Mouse (Mus musculus) MEL (cell line): ENCODE results near the gene Sema6b. TPM values are rescaled to one million over a fixed set of nuclear protein-coding genes. Genes with fewer than 3 reads are reported as not detected.

Experiments used
- DNase-seq: peaks from one replicate; pipeline ENCODE4 v3.0.0; 2011; ENCODE audit warnings: low read depth, low spot score
- H3K27ac ChIP-seq: 2 replicates; pipeline ENCODE4 v1.5.1; 2012; ENCODE audit warnings: low read depth, mild to moderate bottlenecking, control low read depth, low read length, moderate library complexity; ENCODE audit not compliant: control insufficient read depth
- H3K27me3 ChIP-seq, 2 experiments: fragments of 150-350 bp in 1 of 2; sonication (generic) in 1 of 2; 2 replicates each; pipeline ENCODE4 v1.6.1; 2012; ENCODE audit warnings: low read length in 2 of 2, mild to moderate bottlenecking in 2 of 2, improper control_type of control experiment in 1 of 2, moderate library complexity in 1 of 2; ENCODE audit not compliant: insufficient read depth in 2 of 2, control insufficient read depth in 1 of 2
- H3K36me3 ChIP-seq, 2 experiments: 2 replicates each; pipeline ENCODE4 v1.6.1; 2012 to 2014; ENCODE audit warnings: low read length in 2 of 2, improper control_type of control experiment in 1 of 2, inconsistent platforms in 1 of 2, mild to moderate bottlenecking in 1 of 2; ENCODE audit not compliant: insufficient read depth in 2 of 2, control insufficient read depth in 1 of 2
- H3K4me1 ChIP-seq, 2 experiments: fragments of 150-350 bp in 1 of 2; sonication (generic) in 1 of 2; 2 replicates each; pipeline ENCODE4 v1.6.1; 2012; ENCODE audit warnings: low read length in 2 of 2, improper control_type of control experiment in 1 of 2, mild to moderate bottlenecking in 1 of 2; ENCODE audit not compliant: insufficient read depth in 2 of 2, control insufficient read depth in 1 of 2
- H3K4me3 ChIP-seq, 2 experiments: fragments of 150-350 bp in 1 of 2; sonication (generic) in 1 of 2; 2 replicates each; pipeline ENCODE4 v1.5.1; 2012; ENCODE audit warnings: low read depth in 2 of 2, low read length in 2 of 2, mild to moderate bottlenecking in 2 of 2, moderate library complexity in 2 of 2, control low read depth in 1 of 2, improper control_type of control experiment in 1 of 2; ENCODE audit not compliant: control insufficient read depth in 1 of 2, insufficient read depth in 1 of 2
- H3K79me2 ChIP-seq: 2 replicates; pipeline ENCODE4 v1.6.1; 2012; ENCODE audit warnings: mild to moderate bottlenecking, low read length, moderate library complexity; ENCODE audit not compliant: control insufficient read depth, poor library complexity, insufficient read depth
- H3K9ac ChIP-seq: 2 replicates; pipeline ENCODE4 v1.6.1; 2012; ENCODE audit warnings: low read depth, mild to moderate bottlenecking, control low read depth, low read length, moderate library complexity; ENCODE audit not compliant: control insufficient read depth, poor library complexity, severe bottlenecking
- H3K9me3 ChIP-seq: fragments of 150-350 bp; sonication (generic); replicated peaks from 2 replicates; pipeline ENCODE4 v1.6.1; 2012; ENCODE audit warnings: mild to moderate bottlenecking, low read length, improper control_type of control experiment, moderate library complexity; ENCODE audit not compliant: insufficient read depth
- BHLHE40 ChIP-seq: IDR thresholded peaks from 2 replicates; pipeline ENCODE4 v1.6.1; 2012; ENCODE audit warnings: low read depth, mild to moderate bottlenecking, inconsistent platforms, low read length, improper control_type of control experiment, borderline replicate concordance
- CHD1 ChIP-seq: IDR thresholded peaks from 2 replicates; pipeline ENCODE4 v1.6.1; 2012; ENCODE audit warnings: low read depth, mild to moderate bottlenecking, inconsistent platforms, low read length, improper control_type of control experiment
- CHD2 ChIP-seq: IDR thresholded peaks from 2 replicates; pipeline ENCODE4 v1.6.1; 2011; ENCODE audit warnings: low read length, improper control_type of control experiment
- ELF1 ChIP-seq: IDR thresholded peaks from 2 replicates; pipeline ENCODE4 v1.6.1; 2014; ENCODE audit warnings: low read depth, mild to moderate bottlenecking, inconsistent platforms, low read length, improper control_type of control experiment, moderate library complexity
- GABPA ChIP-seq: IDR thresholded peaks from 2 replicates; pipeline ENCODE4 v1.6.1; 2012; ENCODE audit warnings: low read depth, mild to moderate bottlenecking, inconsistent platforms, low read length, improper control_type of control experiment, moderate library complexity
- GATA1 ChIP-seq: IDR thresholded peaks from 2 replicates; pipeline ENCODE4 v1.6.1; 2011; ENCODE audit warnings: low read depth, low read length, improper control_type of control experiment
- HCFC1 ChIP-seq: IDR thresholded peaks from 2 replicates; pipeline ENCODE4 v1.6.1; 2012; ENCODE audit warnings: low read depth, mild to moderate bottlenecking, inconsistent platforms, low read length, improper control_type of control experiment, moderate library complexity
- JUND ChIP-seq: IDR thresholded peaks from 2 replicates; pipeline ENCODE4 v1.6.1; 2011; ENCODE audit warnings: low read depth, mild to moderate bottlenecking, improper control_type of control experiment, low read length
- KAT2A ChIP-seq: conservative IDR thresholded peaks from 2 replicates; pipeline ENCODE4 v1.6.1; 2012; ENCODE audit warnings: low read depth, low read length, improper control_type of control experiment, inconsistent platforms
- MAZ ChIP-seq: IDR thresholded peaks from 2 replicates; pipeline ENCODE4 v1.6.1; 2012; ENCODE audit warnings: low read depth, mild to moderate bottlenecking, inconsistent platforms, low read length, improper control_type of control experiment
- MYB ChIP-seq: IDR thresholded peaks from 2 replicates; pipeline ENCODE4 v1.6.1; 2011; ENCODE audit warnings: mild to moderate bottlenecking, low read depth, low read length, improper control_type of control experiment
- MYC ChIP-seq: IDR thresholded peaks from 2 replicates; pipeline ENCODE4 v1.6.1; 2011; ENCODE audit warnings: low read depth, mild to moderate bottlenecking, low read length, improper control_type of control experiment, moderate library complexity
- POLR2A ChIP-seq, 2 experiments: IDR thresholded peaks; 2 replicates each; pipeline ENCODE4 v1.6.1; 2011 to 2012; ENCODE audit warnings: low read length in 2 of 2, mild to moderate bottlenecking in 2 of 2, control low read depth in 1 of 2, improper control_type of control experiment in 1 of 2, low read depth in 1 of 2, moderate library complexity in 1 of 2; ENCODE audit not compliant: control insufficient read depth in 1 of 2, insufficient read depth in 1 of 2, poor library complexity in 1 of 2
- POLR2AphosphoS5 ChIP-seq: IDR thresholded peaks from 2 replicates; pipeline ENCODE4 v1.6.1; 2012; ENCODE audit warnings: low read depth, borderline replicate concordance, mild to moderate bottlenecking, inconsistent platforms, low read length, moderate library complexity, mixed read lengths
- RAD21 ChIP-seq: IDR thresholded peaks from 2 replicates; pipeline ENCODE4 v1.6.1; 2011; ENCODE audit warnings: mild to moderate bottlenecking, low read depth, low read length, improper control_type of control experiment
- SIN3A ChIP-seq: IDR thresholded peaks from 2 replicates; pipeline ENCODE4 v1.6.1; 2012; ENCODE audit warnings: low read length, improper control_type of control experiment, inconsistent platforms
- TAL1 ChIP-seq: IDR thresholded peaks from 2 replicates; pipeline ENCODE4 v1.6.1; 2012; ENCODE audit warnings: mild to moderate bottlenecking, inconsistent platforms, low read length, moderate library complexity, mixed read lengths
- TBP ChIP-seq: IDR thresholded peaks from 2 replicates; pipeline ENCODE4 v1.8.0; 2011; ENCODE audit warnings: low read depth, low read length, improper control_type of control experiment
- TCF12 ChIP-seq: IDR thresholded peaks from 2 replicates; pipeline ENCODE4 v1.6.1; 2014; ENCODE audit warnings: low read depth, mild to moderate bottlenecking, inconsistent platforms, low read length, improper control_type of control experiment, moderate library complexity
- UBTF ChIP-seq: IDR thresholded peaks from 2 replicates; pipeline ENCODE4 v1.6.1; 2012; ENCODE audit warnings: low read depth, mild to moderate bottlenecking, inconsistent platforms, low read length, improper control_type of control experiment, moderate library complexity, borderline replicate concordance; ENCODE audit not compliant: insufficient read depth
- USF1 ChIP-seq: IDR thresholded peaks from 2 replicates; pipeline ENCODE4 v1.6.1; 2014; ENCODE audit warnings: low read depth, mild to moderate bottlenecking, inconsistent platforms, low read length, improper control_type of control experiment, moderate library complexity
- USF2 ChIP-seq, 2 experiments: IDR thresholded peaks; 2 replicates each; pipeline ENCODE4 v1.6.1; 2011 to 2012; ENCODE audit warnings: improper control_type of control experiment in 2 of 2, low read length in 2 of 2, borderline replicate concordance in 1 of 2, inconsistent platforms in 1 of 2, low read depth in 1 of 2, mild to moderate bottlenecking in 1 of 2; ENCODE audit not compliant: insufficient read depth in 1 of 2
- ZC3H11A ChIP-seq: IDR thresholded peaks from 2 replicates; pipeline ENCODE4 v1.6.1; 2012; ENCODE audit warnings: low read depth, mild to moderate bottlenecking, inconsistent platforms, low read length, improper control_type of control experiment
- polyA plus RNA-seq, 2 experiments: library from polyadenylated mRNA; stranded (reverse) in 1 of 2; unstranded in 1 of 2; fragments of >175 nt in 1 of 2; fragments of >200 nt in 1 of 2; gene quantifications; 2 replicates each; pipeline versions ENCODE4 v1.2.1 to v1.2.4; 2012; ENCODE audit warnings: low replicate concordance in 2 of 2, low read depth in 1 of 2; ENCODE audit not compliant: insufficient read length in 2 of 2, insufficient read depth in 1 of 2, missing spikeins in 1 of 2
- total RNA-seq: library from RNA; depleted of rRNA; stranded (reverse); fragments of 300-350 nt; gene quantifications from 2 replicates; pipeline ENCODE4 v1.2.3, GENCODE M21; 2012

Sema6b gene
- total and polyA plus RNA-seq, 3 experiments, result 7.7 to 16.8 TPM; not detected in 1

- Histone ChIP-seq H3K27ac (no peak overlapping the region), H3K36me3 (no peaks in the 10 kb centered on the region), H3K27me3 (no peaks in the 10 kb centered on the region), H3K4me3 (no peak overlapping the region), H3K4me1 (no peaks in the 10 kb centered on the region), H3K79me2 (no peaks in the 10 kb centered on the region), H3K9ac (no peak overlapping the region), H3K9me3 (no peaks in the 10 kb centered on the region)
- TF ChIP-seq BHLHE40 (no peak), RAD21 (no peak), CHD2 (no peak), CHD1 (no peak), SIN3A (no peak), MYB (no peak), UBTF (no peak), POLR2AphosphoS5 (no peak), USF2 (IDR thresholded peaks at IDR 0.05; ENCODE audit: borderline replicate concordance in 1 of 2, insufficient read depth in 1 of 2, low read depth in 1 of 2, low read length in 2 of 2) (no peak), HCFC1 (no peak), TCF12 (no peak), KAT2A (no peak), GATA1 (no peak), ELF1 (no peak), TBP (no peak), POLR2A (IDR thresholded peaks at IDR 0.05; ENCODE audit: control insufficient read depth in 1 of 2, insufficient read depth in 1 of 2, low read depth in 1 of 2, low read length in 2 of 2, poor library complexity in 1 of 2) (no peak), JUND (no peak), GABPA (no peak), USF1 (no peak), TAL1 (no peak)
- DNase-seq, result no peak
These were observed 20.7 kb downstream of the Sema6b start for GRCm38 (mm10) chr17:56119431-56119830.

- H3K36me3 ChIP-seq, result no peaks in the 10 kb centered on the region
- H3K27ac ChIP-seq, result no peak within 1 kb of the TSS
- H3K27me3 ChIP-seq, result no peaks in the 10 kb centered on the region
- no peak for DNase-seq
- TF ChIP-seq MYC, result no peak
- no peak for TF ChIP-seq CHD1
- no peak for TF ChIP-seq MAZ
- no peak for TF ChIP-seq ZC3H11A
- no peak for TF ChIP-seq MYB
- H3K4me1 ChIP-seq, result no peaks in the 10 kb centered on the region
- no peaks in the 10 kb centered on the region for H3K79me2 ChIP-seq
- no peak within 1 kb of the TSS for H3K4me3 ChIP-seq
- no peaks in the 10 kb centered on the region for H3K9me3 ChIP-seq
- no peak within 1 kb of the TSS for H3K9ac ChIP-seq
These were observed 22.9 kb downstream of the Sema6b start, which contains the start of gene Plin5 for GRCm38 (mm10) chr17:56117251-56117710. Gene Plin5 (minus strand): TSS chr17:56117596.
